Mouse (Mus musculus) thymus, postnatal 14 days (tissue): Measurements from ENCODE around the gene Hist1h4f.
A peak's percentile ranks its signal among the peaks of the same experiment; 100 is the strongest.
"Not testable (repeated sequence)": the region's sequence is repeated elsewhere in the genome, so short reads cannot be mapped to it uniquely, and the experiment has no call there.

ENCODE experiments used
- DNase-seq: peaks from one replicate; pipeline ENCODE4 v3.0.0; 2021

Hist1h4f gene

DNA sequence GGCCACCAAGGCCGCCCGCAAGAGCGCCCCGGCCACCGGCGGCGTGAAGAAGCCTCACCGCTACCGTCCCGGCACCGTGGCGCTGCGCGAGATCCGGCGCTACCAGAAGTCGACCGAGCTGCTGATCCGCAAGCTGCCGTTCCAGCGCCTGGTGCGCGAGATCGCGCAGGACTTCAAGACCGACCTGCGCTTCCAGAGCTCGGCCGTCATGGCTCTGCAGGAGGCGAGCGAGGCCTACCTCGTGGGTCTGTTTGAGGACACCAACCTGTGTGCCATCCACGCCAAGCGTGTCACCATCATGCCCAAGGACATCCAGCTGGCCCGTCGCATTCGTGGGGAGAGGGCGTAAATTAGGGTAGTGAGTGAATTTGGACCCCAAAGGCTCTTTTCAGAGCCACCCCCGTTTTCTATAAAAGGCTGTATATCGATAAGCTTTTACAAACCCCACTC lies 24.4 kb upstream of the Hist1h4f start:
- DNase-seq, result peak; percentile 24

DNA sequence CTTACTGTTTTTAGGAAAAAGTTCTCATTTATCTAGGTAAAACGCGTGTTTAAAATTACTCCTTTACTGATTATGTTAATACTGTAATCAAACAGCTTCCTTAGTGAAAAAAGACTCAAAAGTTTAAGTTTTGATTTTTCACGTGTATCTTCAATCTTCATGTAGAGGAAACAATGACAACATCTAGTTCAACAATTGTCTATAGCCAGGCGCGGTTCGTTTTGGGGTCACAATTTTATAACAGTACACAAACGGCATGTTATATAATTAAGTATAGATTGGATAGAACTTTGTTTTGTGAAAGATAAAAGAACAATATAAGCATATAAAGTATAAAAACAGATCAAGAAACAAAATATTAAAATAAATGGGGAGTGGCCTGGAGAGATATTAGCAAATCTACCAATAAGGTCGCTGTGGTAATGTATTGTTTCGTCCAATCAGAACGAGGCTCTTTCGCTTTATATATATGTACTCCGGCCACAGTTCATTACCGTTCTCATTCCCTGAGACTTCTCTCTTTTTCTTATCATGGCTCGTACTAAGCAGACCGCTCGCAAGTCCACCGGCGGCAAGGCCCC lies 23.9 kb upstream of the Hist1h4f start, which contains the start of gene Hist1h3d:
Gene Hist1h3d (plus strand): TSS at position 493 of the 581 bp plus-strand sequence.
- peak; percentile 57 for DNase-seq

DNA sequence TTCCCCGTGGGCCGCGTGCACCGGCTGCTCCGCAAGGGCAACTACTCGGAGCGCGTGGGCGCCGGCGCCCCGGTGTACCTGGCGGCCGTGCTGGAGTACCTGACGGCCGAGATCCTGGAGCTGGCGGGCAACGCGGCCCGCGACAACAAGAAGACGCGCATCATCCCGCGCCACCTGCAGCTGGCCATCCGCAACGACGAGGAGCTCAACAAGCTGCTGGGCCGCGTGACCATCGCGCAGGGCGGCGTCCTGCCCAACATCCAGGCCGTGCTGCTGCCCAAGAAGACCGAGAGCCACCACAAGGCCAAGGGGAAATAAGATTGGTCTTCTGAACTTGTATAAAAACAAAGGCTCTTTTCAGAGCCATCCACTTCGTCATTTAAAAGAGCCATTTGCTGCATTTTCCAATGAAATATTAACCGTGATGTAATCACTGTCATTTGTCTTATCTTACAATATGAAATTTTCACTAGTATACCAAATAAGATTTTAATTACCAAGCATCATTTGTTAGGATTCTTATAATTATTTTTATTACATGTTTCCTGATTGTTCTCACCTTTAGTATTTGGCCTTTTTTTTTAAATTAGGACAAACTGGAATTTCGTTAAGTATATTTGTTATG lies 23.2 kb upstream of the Hist1h4f start:
- not testable (repeated sequence) for DNase-seq

DNA sequence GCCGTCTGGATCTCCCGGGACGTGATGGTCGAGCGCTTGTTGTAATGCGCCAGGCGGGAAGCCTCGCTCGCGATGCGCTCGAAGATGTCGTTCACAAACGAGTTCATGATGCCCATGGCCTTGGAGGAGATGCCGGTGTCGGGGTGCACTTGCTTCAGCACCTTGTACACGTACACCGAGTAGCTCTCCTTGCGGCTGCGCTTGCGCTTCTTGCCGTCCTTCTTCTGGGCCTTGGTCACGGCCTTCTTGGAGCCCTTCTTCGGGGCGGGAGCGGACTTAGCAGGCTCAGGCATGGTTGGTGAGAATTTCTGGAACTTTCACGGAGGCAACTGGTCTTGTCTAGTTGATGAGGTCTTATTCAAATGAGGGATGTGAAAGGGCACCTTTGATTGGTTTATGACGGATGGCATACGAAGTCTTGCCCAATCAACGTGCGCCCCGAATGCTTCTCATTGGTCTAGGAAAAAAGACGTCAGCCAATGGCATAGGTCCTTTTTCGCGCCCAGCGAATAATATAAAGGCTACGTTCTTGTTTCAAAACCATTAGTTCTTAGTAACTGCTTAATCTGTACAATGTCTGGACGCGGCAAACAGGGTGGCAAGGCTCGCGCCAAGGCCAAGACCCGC lies 22.6 kb upstream of the Hist1h4f start, which contains the start of the genes Hist1h2bf and Hist1h2ad:
Gene Hist1h2bf (minus strand): TSS at position 299 of the 627 bp plus-strand sequence.
Gene Hist1h2ad (plus strand): TSS at position 484 of the 627 bp plus-strand sequence.
- DNase-seq, result peak; percentile 92

DNA sequence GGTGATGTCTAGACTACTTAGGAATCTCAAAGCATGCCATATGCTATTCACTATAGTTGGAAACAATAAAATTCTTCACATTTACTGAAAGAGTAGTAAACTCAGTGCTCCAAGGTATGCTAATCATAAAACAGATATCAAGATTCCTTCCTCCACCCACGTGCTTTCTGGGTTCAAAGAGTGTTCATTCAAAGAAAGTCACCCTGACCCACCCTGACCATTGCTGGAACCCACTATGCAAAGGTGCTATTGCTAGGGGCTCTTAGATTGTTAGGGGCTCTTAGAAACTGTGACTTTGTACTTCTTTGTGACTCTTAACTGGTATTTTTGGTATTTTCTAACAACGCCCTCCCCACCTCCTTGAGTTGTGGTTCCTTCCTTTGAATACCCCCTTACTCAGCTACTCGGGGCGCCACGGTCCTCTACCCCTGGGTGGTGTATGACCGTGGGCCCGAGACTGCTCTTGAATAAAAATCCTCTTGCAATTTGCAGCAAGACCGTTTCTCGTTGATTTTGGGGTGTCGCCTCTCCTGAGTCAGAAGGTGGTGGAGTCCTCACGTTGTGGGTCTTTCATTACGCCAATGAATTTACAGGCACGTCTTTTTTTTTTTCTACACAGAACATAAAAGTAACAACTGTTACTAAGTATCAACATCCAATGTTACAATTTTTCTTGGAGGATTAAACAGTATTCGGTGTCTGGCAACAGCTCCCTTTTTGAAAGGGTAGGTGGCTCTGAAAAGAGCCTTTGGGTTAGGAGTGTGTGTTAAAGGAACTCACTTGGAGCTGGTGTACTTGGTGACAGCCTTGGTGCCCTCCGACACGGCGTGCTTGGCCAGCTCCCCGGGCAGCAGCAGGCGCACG lies 21.8 kb upstream of the Hist1h4f start:
- peak; percentile 44 for DNase-seq

DNA sequence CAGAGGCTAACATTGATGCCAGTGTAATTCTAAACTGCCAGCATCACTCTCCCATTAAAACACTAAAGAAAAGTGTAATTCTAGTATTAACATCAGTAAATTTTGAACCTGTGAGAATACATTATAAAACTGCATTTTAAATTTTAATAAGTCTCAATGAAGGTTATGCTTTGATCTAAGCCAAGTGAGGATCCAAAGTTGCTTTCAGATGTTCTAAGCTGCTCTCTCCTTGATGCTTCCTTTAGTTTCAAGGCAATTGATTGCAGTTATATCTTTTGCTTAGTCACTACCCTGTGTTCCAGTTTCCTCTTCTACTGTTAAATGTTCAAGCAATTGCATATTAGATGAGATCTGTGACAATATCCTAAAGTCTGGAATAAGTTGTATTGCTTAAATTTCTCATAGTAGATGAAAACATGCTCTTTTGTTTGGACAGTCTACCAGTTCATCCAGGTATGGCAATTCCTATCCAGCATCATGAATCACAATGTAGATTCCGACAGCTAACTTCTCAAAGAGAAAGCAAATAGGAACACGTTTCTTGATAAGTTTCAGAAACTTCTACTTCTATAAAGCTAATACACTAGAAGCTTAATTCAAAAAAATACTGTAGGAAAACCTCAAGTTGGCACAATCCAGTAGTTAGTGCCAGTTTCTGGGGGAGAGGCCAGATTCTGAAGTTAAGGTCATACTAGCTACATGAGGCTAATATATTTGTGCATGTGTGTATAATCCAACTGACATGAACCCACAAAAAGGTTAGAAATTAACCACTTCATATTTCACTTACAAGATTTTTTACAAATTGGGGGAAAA lies 21.0 kb upstream of the Hist1h4f start:
- no peak for DNase-seq

DNA sequence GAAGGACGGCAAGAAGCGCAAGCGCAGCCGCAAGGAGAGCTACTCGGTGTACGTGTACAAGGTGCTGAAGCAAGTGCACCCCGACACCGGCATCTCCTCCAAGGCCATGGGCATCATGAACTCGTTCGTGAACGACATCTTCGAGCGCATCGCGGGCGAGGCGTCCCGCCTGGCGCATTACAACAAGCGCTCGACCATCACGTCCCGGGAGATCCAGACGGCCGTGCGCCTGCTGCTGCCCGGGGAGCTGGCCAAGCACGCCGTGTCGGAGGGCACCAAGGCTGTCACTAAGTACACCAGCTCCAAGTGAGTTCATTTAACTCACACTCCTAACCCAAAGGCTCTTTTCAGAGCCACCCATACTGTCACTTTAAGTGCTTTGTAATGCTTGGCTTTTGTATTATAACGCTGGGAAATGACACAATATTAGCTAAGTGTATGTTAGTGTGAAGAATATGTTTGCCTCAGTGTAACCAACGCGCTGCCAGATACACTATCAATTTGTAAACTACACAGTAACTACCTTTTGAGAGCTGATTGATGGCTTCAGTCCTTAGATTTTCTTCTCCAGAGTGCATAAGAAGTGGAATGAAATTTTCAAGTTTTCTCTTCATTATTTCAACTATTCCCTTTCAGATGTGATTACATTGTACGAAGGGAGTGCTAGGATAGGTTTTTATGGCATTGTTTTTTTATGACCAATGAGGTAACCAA lies 20.2 kb upstream of the Hist1h4f start:
- peak; percentile 24 for DNase-seq

DNA sequence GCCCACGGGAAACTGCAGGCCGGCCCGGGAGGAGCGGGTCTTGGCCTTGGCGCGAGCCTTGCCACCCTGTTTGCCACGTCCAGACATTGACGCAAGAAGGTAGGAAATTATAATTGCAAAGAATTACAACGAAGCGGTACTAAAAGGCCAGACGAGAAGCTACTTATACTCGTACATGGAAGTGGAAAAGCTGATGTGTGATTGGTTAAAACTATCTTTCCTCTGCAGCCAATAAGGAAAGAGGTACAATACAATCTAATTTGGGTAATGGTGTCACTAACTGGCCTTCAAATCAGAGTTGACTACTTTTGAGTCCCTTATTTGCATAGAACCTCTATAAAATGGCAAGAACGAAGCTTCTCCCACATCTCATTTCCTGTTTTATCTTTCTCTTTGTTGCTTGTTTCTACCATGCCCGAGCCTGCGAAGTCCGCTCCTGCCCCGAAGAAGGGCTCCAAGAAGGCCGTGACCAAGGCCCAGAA lies 19.6 kb upstream of the Hist1h4f start, which contains the start of the genes Hist1h2ae and Hist1h2bg:
Gene Hist1h2ae (minus strand): TSS at position 199 of the 482 bp plus-strand sequence.
Gene Hist1h2bg (plus strand): TSS at position 375 of the 482 bp plus-strand sequence.
- DNase-seq, result peak; percentile 79

DNA sequence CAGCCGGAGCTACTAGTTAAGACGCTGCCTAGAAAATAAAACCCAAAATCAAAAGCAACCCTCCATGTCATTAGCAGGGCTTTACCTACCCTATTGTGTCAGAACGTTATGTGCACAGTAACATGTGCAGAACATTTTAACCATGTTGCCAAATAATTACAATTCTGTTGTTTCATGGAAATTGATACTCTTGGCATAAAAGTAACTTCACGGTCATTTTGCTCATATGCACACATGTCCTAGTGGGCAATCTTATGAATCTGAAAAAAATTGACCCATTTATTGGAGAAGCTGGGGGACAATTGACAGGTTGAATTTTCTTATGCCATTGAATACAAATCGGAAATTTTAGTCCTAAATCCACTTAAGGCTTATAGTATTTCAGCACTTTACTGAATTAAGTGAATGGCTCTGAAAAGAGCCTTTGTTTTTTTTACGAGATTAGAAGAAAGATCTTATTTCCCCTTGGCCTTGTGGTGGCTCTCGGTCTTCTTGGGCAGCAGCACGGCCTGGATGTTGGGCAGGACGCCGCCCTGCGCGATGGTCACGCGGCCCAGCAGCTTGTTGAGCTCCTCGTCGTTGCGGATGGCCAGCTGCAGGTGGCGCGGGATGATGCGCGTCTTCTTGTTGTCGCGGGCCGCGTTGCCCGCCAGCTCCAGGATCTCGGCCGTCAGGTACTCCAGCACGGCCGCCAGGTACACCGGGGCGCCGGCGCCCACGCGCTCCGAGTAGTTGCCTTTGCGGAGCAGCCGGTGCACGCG lies 19.0 kb upstream of the Hist1h4f start:
- DNase-seq, result not testable (repeated sequence)

DNA sequence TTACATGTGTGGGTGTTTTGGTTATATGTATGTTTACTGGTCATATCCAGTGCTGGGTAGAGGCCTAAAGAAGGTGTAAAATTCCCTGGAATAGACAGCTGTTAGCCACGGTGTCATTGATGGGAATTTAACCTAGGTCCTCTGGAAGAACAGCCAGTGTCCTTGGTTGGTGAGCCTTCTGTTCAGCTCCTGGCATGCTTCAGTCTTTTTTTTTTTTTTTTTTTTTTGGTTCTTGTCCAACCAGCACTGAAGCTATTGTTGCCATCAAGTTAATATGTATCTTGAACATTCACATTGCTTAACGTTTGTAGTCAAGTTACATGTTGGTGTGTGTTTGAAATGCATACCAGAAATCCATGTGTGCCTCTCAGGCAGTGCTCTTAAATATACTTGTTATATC lies 13.0 kb upstream of the Hist1h4f start:
- DNase-seq, result no peak

DNA sequence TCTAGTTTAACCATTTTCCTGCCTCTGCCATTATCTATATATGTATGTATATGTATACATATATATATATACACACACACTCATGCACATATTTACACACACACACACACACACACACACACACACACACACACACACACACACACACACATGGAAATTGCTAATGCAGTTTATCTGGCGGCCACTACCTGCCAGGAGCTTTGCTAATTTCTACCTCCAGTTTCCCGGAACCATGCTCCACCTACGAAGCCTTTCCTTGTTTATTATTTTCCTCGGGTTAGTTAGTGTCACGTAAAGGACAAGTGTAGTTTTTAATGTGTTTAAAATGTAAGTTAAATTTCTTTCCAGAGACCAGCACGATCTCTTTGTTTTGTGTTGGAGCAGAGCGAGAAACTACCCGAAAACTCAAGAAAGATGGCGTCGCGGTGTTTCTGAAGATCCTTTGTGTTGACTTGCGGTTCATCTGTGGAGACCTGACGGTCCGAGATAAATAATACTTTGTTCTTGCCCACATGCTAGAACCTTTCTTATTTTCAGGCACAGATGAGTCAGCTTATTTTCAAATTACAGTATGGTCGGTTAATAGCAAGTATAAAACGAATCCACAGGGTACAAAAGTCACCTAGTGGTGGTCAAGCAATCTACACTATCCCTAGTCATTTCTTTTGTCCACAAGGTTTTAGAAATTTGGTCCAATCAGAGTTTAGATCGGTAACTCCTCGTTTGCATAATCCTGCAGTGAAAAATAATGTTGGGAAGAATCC lies 11.4 kb upstream of the Hist1h4f start:
- DNase-seq, result no peak

DNA sequence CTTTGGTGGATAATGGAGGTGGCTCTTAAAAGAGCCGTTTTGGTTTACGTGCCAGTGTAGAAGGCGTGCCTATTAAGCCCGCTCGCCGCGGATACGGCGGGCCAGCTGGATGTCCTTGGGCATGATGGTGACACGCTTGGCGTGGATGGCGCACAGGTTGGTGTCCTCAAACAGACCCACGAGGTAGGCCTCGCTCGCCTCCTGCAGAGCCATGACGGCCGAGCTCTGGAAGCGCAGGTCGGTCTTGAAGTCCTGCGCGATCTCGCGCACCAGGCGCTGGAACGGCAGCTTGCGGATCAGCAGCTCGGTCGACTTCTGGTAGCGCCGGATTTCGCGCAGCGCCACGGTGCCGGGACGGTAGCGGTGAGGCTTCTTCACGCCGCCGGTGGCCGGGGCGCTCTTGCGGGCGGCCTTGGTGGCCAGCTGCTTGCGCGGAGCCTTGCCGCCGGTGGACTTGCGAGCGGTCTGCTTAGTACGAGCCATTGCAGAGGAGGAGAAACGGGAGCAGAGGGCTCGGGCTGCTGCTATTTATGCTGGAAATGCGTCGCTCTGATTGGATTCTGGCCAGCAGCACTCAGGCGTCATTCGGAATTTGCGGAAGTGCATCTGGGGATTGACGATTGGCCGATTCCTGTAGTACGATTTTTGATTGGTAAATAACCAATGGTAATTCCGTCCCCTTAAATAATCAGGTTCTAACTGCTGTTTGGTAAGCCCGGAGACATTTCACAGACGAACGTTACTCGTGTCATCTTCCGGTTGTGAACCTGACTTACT lies 10.6 kb upstream of the Hist1h4f start, which contains the start of gene Hist1h3e:
Gene Hist1h3e (minus strand): TSS at position 487 of the 777 bp plus-strand sequence.
- peak; percentile 90 for DNase-seq

DNA sequence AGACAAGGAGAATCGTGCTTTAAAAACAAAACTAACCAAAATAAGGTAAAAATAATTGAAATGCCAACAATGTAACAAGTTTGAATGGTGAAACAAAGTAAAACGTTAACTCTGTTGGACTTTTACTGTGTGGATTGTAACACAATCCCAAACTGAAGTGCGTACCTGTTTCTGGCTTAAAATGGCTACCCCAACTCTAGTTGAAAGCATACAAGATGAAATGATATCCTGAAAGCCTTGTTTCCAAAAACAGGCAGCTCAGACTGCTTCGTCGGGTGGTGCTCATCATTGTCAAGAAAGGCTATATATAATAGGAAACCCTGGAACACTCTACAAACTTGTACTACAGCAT lies 10.1 kb upstream of the Hist1h4f start:
- not testable (repeated sequence) for DNase-seq

DNA sequence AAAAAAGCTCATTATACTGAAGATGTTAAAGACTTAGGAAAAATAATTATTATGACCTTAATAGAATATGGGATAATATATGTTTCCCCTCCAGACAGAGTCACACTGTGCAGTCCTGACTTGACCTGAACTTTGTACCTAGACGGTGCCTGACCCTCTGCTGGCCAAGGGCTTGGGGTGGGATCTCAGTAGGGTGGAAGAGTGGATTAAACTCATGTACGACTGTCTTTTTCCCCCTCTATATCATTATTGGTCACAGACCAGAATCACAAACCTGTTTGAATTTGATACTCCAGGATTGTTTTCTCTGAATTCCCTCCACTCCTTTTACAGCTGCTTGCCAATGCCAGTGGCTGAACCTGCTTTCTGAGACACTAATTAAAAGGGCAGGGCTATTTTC lies 9.3 kb upstream of the Hist1h4f start:
- DNase-seq, result not testable (repeated sequence)

DNA sequence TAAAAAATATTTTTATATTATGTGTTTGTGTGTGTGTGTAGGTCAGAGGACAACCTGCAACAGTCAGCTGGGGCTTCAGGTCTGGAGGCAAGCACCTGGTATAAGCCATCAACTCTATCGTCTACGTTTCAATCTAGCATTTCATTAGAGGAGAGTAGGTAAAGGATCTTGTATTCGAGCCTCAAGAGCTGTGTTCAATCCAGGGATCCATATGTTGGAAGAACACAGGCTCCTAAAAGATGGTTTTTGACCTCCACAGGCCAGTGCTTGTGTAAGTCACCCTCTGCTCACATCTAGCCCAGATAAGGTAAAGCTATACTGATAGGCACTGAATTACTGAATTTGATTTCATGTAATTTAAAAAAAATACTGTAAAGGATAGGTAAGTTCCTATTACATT lies 5.5 kb upstream of the Hist1h4f start:
- DNase-seq, result no peak

DNA sequence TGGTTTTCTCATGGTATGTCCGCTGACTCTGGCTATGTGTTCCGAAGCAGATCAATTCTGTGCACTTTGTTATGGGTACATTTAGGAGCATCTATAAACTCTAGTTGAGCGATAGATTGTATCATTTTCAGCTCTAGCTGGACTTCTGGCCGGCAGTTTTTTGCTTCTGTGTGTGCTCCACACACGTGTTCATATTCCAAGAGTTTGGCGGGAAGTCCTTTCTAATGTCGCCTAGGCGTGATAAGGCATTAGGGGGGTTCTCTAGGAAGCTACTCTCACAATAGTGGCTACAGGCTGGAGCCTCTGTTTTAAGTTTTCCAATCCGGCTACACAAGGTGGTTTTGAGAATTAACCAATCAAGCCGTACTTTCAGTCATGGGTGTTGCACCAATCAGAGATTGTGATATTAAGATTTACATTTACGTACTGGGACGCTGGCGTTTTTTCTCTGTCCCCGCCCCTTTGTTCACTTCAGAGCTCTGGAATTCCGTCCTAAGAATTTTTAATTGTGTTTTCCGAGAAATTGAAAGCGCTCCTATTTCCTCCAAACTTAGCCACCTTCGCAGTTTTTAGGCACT lies 4.5 kb upstream of the Hist1h4f start:
- peak; percentile 76 for DNase-seq

DNA sequence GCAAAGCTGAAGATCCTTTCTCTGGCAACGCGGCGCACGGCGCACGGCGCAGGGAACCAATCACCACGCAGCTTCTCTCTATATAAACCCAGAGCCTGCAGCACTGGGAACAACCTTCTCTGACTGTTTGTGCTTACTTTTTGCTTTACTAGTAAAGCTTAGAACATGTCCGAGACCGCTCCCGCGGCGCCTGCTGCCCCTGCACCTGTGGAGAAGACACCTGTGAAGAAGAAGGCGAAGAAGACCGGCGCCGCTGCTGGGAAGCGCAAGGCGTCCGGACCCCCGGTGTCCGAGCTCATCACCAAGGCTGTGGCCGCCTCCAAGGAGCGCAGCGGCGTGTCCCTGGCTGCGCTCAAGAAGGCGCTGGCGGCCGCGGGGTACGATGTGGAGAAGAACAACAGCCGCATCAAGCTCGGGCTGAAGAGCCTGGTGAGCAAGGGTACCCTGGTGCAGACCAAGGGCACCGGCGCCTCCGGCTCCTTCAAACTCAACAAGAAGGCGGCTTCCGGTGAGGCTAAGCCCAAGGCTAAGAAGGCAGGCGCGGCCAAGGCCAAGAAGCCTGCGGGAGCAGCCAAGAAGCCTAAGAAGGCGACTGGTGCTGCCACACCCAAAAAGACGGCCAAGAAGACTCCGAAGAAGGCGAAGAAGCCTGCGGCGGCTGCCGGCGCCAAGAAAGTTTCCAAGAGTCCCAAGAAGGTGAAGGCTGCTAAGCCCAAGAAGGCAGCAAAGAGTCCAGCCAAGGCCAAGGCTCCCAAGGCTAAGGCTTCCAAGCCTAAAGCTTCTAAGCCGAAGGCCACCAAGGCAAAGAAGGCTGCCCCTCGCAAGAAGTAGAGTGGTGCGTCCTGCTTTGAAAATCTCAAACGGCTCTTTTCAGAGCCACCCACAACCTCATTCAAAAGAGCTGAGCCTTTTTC lies 3.7 kb upstream of the Hist1h4f start:
- peak; percentile 93 for DNase-seq
